Mouse (Mus musculus) fat pad, adult 2 months (tissue): ENCODE measurements around the gene Cox8a.

Experiments used
- DNase-seq: peaks from one replicate; pipeline ENCODE4 v3.0.0-alpha.2; 2011; ENCODE audit warnings: low read depth, low spot score; ENCODE audit errors: extremely low read depth

Gene Cox8a

GRCm38 (mm10) chr19:7224253-7224652, 6.8 kb upstream of the Cox8a start:
- no peak for DNase-seq

- no peak for DNase-seq
Measured at GRCm38 (mm10) chr19:7223488-7223887, 6.1 kb upstream of the Cox8a start.

- no peak for DNase-seq
Measured at GRCm38 (mm10) chr19:7222196-7222595, 4.8 kb upstream of the Cox8a start.

GRCm38 (mm10) chr19:7218753-7219152, 1.3 kb upstream of the Cox8a start:
- no peak for DNase-seq

DNA sequence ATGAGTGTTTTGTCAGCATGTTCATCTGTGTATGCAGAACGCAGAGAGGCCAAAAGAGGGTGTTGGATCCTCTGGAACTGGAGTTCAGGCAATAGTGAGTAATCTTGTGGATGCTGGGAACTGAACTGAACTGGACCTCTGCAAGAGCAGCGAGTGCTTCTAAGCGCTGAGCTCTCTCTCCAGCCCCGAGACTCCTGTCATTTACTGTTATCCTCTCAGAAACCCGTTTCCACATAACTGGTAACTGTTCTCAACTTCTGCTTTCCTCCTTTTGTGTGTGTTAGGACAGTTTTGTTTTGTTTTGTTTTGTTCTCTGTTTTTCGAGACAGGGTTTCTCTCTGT, 481 bp upstream of the Cox8a start:
- no peak for DNase-seq

- no peak for DNase-seq
Measured at GRCm38 (mm10) chr19:7214484-7214883, 2.9 kb downstream of the Cox8a start.

DNA sequence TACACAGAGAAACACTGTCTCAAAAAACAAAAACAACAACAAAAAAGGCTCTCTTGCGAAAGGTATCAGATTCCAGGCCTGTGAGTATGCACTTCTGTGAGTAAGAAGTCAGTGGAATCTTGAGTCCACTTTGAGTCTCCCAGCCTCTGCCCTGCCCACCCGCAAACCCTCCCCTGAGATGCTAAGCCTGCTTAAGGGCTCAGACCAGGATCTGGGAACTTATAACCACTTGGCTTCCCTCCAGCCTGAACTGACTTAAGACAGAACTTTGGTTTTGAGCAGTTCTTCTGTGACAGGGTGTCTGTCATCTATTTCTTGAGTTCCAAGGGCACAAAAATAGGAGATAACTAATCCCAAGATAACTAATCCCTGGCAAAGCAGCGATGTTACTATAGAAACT, 4.4 kb downstream of the Cox8a start:
- no peak for DNase-seq

DNA sequence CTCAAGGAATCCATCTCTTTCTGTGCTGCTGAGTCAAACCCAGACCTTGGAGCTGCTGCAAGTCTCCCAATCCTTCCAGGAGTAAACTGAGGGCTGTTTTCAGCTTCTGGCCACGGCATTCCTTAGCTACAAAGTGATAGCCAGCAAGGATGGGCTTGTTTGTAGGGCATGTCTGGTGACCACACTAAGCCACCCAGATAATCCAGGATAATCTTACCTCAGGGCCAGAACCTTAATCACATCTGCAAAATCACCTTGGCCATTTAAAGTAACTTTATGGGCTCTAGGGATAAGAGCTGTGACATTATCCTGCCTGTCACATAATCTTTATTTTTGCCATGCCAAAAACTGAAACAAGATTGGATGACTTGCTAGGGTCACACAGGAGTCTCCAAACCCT, 5.2 kb downstream of the Cox8a start:
- DNase-seq: no peak

DNA sequence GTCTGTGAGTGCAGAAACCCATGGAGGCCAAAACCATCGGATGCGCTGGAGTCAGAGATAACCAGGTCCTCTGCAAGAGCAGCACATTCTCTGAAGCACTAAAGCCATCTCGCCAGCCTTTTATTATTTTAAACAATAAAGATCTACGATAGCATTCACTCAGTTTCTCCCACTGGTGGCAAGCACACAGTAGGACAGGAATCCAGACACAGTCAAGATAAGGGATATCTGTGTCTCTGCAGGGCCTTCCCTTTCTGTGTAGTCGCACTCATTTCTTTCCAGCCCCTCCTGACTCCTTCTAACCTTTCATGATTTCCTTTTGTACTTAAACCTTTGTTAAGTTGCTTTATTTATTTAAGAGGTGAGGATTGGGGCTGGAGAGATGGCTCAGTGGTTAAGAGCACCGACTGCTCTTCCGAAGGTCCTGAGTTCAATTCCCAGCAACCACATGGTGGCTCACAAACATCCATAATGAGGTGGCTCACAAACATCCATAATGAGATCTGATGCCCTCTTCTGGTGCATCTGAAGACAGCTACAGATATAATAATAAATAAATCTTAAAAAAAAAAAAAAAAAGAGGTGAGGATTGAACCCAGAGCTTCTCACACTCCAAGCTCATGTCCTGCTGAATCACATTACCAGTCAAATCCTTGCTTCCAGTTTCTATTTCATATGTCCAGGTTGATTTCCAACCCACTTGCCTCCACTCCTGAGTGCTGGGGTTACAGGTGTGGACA, 7.3 kb downstream of the Cox8a start:
- DNase-seq: no peak

DNA sequence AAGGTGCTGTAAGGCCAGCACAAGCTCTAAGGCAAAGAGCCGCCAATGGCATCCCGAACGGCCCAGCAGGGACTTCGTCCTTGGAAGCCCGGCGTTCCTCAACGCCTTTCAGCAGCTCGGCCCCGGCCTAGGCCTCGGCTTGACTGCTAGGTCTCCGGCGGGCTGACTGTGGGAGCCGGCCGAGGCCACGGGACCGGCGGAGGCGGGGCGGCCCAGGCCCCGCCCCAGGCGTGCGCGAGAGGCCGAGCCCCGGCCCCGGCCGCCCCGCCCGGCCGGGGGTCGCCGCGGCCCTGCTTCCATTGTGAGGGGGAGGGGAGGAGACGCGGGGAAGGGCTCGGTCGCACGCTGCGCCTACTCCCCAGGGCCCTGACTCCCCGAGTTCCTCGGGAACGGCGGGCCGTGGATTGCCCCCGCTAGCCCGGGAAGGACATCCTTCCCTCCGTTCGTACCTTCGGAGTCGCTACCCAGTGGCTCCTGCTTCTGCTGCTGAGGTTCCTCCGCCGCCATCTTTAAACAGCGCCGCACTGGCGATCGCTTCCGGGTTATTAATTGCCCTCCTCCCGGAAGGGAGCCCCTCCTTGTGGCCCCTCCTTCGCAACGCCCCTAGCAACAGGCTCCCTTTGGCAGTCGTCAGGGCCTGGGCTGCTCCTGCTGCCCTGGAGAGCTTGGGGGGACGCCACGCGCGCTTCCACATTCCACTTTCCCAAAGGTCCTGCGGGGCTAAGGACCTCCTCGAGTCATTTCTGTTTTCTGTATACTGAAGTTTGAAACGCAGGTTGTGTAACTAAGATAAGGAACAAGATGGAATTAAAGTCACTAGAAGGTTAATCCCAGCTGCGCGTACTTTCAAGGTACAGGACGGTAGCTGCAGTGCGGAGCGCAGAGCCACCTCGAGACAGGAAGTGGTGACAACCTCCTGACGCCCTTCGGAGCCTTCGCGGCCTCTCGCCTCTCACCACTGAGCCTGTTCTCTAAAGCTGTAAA, 11.4 kb downstream of the Cox8a start, which contains the start of gene Otub1:
Gene Otub1 (minus strand): TSS at position 564 of the 984 bp plus-strand sequence.
- DNase-seq: no peak

GRCm38 (mm10) chr19:7205326-7205725, 12.1 kb downstream of the Cox8a start:
- no peak for DNase-seq

DNA sequence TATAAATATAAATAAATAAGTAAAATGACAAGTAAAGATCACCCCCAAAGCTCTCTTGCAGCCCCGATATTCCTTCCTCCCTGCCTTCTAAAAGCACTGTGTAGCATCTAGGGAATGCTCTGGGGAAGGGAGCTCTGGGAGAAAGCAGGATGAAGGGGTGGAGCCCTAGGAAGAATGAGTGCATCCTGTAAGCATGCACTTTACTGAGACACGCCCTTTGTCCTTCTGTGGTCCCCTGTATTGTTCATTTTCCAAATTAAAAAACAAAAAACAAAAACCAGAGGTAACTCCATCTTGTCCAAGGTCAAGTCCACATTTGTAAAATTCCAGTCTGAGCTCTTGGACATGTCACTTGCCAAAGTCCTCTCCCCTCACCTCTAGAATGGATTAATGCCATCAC, 12.5 kb downstream of the Cox8a start:
- DNase-seq: no peak

GRCm38 (mm10) chr19:7200427-7200826, 17.0 kb downstream of the Cox8a start:
- DNase-seq: no peak

DNA sequence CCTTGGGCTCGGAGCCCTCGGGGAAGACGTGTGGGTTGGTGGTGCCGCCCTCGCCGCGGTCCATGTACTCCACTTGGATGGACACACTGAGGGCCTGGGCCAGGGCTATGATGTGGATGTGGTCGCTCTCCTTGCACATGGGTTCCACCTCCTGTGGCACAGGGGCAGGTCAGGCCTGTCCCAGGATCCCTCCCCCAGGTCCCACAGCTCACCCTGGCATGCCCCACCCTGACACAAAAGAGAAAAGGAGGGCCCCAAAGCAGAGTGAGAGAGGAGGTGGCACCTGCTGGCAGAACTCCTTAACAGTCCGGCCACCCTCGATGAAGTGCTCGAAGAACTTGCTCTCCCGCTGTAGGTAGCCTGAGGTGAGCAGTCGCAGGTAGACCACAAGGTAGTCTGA, 18.3 kb downstream of the Cox8a start:
- DNase-seq: no peak

GRCm38 (mm10) chr19:7197445-7197844, 20.0 kb downstream of the Cox8a start:
- no peak for DNase-seq

- no peak for DNase-seq
Measured at GRCm38 (mm10) chr19:7196741-7197270, 20.6 kb downstream of the Cox8a start.

GRCm38 (mm10) chr19:7195900-7196728, 21.3 kb downstream of the Cox8a start:
- no peak for DNase-seq

GRCm38 (mm10) chr19:7192561-7192967, 24.9 kb downstream of the Cox8a start:
- no peak for DNase-seq

GRCm38 (mm10) chr19:7191639-7192038, 25.8 kb downstream of the Cox8a start:
- DNase-seq: no peak

DNA sequence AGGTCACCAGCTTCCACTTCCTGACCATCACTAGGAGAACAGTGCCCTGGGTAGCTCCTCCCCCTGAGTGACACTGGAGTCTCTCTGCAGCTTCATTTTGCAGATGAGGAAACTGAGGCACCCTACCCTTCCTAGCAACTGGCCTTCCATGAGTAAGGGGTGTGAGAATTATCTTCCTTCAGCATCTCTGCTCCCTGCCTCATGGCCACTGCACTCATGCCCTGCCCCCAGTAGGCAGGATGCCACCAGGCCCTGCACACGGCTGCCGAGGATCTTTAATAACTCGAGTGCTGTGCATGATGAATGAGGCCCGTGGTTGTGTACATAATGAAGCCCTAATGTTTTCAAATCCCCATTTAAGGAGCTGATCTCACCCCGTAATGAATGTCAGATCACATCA, 26.4 kb downstream of the Cox8a start:
- no peak for DNase-seq

GRCm38 (mm10) chr19:7189026-7189425, 28.4 kb downstream of the Cox8a start:
- no peak for DNase-seq
